Mouse (Mus musculus) lung, postnatal 25 days (tissue): Measurements from ENCODE around the gene Pola1.

ENCODE experiments used
- DNase-seq: peaks from one replicate; pipeline ENCODE4 v3.0.0; 2022; ENCODE audit warnings: low spot score

Gene Pola1

GRCm38 (mm10) chrX:93289076-93289475 lies 342.9 kb downstream of the Pola1 start:
- DNase-seq: no peak

DNA sequence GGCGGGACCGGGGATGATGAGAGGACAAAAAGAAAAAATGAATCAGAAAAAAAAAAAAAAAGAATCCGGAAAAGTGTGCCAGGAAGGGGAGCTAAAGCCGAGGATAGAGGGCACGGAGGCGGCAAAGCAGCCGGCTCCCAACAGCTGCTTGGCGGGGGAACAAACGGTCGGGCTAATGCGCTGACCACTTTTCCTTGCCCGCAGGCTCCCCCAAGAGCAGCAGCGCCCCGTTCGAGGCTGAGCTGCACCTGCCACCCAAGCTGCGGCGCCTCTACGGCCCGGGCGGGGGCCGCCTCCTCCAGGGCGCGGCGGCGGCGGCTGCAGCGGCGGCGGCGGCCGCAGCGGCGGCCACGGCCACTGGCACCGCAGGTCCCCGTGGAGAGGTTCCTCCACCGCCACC lies 343.6 kb downstream of the Pola1 start:
- no peak for DNase-seq

GRCm38 (mm10) chrX:93286291-93286893 lies 345.6 kb downstream of the Pola1 start, which contains the start of gene Arx:
TSS of gene Arx (plus strand) at chrX:93286445.
- DNase-seq: peak; percentile 8

GRCm38 (mm10) chrX:93285091-93285490 lies 346.9 kb downstream of the Pola1 start:
- no peak for DNase-seq

GRCm38 (mm10) chrX:93281756-93282155 lies 350.2 kb downstream of the Pola1 start:
- no peak for DNase-seq

GRCm38 (mm10) chrX:93281028-93281723 lies 350.8 kb downstream of the Pola1 start:
- DNase-seq: peak; percentile 19

DNA sequence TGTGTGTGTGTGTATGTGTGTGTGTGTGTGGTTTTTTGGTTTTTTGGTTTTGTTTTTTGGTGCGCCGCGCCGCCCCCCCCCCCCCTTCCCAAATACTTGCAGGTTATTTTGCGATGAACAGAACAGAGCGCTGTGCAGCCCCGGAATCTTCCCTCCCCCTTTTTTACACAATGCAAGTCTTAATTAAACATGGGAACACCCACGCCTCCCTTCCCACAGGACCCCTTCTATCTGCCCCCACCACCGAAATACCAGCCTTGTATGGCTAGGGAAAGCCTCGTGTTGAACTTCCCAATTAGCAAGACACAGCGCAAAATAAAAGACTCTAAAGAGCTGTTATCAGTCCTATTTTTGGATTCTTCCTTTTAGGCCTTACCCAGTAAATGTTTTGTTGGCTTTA lies 352.0 kb downstream of the Pola1 start:
- no peak for DNase-seq

- DNase-seq: no peak
Observed at GRCm38 (mm10) chrX:93275689-93276088, 356.3 kb downstream of the Pola1 start.
